Mouse (Mus musculus) heart, postnatal 0 days (tissue): ENCODE data around the gene Pxylp1.

Source experiments
- CTCF ChIP-seq: IDR thresholded peaks from 2 replicates; pipeline ENCODE4 v1.5.1; 2016; ENCODE audit warnings: antibody characterized with exemption, control low read depth, low read depth
- EP300 ChIP-seq: IDR thresholded peaks from 2 replicates; pipeline ENCODE4 v1.6.1; 2016; ENCODE audit warnings: antibody characterized with exemption, low read depth

- 0 out of 2 replicates have a peak, but pooled peaks have one; percentile 7 for TF ChIP-seq CTCF
- no peak for TF ChIP-seq EP300
Measured at GRCm38 (mm10) chr9:96829682-96830081, 62.8 kb downstream of the Pxylp1 start.
